Mouse (Mus musculus): ENCODE results near the gene Olfr1373.
A peak's percentile ranks its signal among the peaks of the same experiment; 100 is the strongest.

The Olfr1373 gene

DNA sequence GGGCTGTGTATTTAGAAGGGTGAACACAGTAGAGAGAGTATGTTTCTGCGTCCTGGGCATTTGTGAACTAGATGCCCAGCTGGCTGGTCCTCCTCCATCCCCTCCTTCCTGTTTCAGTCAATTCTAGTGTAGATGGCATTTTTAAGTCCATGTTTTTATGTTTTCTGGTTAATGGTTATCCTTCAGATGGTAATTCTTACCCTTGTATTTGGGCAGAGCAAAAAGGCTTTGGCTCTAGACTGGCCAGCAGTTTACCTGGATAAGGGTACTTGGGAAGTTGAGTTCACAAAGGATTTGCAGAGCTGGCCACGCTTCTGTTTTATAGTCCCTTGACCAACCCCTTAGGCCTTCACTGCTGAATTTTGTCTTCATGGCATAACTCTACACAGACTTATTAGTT lies 39.3 kb downstream of the Olfr1373 start:
- no peak for DNase-seq (ENCODE audit: low read depth)

DNA sequence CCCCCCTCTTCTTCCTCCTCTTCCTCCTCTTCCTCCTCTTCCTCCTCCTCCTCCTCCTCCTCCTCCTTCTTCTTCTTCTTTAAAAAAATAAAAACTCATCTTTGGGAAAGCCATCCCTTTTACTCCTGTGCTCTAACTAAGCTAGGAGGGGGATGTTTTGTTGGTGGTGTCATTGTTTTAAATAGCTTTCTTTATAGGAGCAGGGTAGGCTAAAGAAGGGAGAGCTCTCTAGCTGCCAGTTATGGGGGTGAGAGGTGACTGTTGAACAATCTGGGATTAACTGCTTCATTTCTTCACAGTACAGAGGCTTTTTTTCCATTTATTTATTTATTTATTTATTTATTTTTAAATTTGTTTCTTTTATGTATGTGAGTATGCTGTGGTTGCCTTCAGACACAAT lies 39.8 kb downstream of the Olfr1373 start:
- DNase-seq (ENCODE audit: low read depth), result no peak

DNA sequence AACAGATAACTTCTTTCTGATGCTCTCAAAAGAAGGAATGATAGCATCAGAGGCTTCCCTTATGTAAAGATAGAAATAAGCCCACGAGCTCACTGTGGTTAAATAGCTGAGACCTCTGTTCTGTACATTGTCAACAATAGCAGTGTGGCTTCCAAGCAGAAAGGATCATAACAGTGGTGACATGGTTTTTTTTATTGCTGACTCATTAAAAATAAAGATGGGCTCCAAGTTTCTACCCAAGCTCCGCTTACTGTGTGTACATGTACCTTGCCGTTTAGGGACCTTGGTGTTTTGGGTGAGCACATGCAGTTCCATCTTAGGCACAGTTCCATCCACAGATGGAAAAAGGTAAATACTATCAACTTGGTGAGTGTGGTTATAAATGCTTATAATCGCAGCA lies 42.4 kb downstream of the Olfr1373 start:
- DNase-seq (ENCODE audit: low read depth), result no peak

DNA sequence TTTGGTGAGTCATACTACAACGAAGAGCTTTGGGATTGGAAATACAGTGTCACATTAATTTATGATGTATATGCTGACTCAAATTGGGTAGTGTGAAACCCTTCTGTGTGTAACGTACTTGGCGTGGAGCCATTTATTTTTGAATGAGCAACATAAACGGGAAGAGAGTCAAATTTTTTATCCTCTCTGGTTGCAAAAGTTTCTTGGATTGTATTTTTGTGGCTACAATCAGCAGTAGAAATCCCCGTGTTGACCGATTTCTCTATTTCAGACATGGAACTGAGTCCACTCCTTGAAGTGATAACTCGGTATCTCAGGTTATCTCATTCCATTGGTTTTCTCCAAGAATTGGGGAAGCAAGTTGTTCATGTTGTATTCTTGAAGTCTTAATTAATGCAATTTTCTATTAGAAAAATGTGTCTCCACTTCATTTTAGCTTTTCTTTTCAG lies 45.5 kb downstream of the Olfr1373 start:
- DNase-seq (ENCODE audit: low read depth), result no peak

DNA sequence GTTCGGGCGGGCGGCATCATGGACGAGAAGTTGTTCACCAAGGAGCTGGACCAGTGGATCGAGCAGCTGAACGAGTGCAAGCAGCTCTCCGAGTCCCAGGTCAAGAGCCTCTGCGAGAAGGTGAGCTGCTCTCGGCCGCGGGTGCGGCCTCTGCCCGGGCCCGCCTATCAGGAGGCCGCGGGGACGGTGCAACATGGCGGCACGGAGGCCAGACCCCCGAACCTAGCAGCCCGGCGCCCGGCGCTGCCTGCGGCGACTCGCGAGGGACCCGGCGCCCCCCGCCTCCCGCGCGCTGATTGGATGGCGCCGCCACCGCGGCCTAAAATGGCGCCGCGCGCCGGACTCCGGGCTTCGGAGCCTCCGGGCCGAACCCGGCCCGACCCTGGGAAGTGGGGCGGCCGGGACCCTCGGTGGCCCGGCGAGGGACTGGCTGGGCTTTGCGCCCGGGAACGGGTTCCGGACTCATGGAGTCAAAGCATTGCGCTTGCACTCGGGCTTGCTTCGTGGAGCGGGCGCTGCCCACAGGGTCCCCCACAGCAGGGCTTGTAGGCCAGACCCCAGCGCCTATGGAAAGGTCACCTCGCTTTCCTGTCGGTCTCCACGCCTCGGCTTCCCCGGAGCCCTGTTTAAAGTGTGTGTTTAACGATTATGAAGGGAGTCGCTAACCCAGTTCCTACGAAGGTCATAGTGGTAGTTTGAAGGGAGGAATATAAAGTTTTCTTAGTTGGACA lies 46.1 kb downstream of the Olfr1373 start:
- no peak for DNase-seq (ENCODE audit: low read depth)

DNA sequence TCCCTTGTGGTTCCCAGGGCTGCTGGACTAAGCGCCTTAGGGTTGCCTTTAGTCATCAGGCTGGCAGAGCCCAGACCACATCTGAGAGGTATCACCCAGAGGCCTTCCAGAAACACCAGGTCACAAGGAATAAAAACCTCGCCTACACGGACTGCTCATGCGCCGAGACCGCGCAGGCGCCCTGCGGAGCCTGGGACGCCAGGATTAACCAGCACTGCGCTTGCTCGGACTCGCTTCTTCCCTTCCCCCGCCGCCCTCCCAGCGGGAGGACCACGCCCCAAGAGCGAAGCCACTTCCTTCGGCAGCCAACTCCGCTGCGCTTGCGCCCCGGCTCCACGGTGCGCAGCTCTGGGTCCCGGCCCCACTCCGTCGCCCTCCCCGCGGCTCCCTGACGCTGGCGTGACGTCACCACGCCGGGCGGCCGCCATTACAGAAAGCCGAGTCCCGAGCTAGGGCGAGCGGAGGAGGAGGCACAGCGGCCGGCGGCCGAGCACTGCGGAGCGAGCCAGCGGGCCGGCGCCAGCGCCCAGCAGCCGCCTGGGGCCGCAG lies 46.9 kb downstream of the Olfr1373 start, which contains the start of gene Ppp2ca:
TSS of gene Ppp2ca (plus strand) at position 284 of the 549 bp plus-strand sequence.
- peak; percentile 99 for DNase-seq (ENCODE audit: low read depth)

DNA sequence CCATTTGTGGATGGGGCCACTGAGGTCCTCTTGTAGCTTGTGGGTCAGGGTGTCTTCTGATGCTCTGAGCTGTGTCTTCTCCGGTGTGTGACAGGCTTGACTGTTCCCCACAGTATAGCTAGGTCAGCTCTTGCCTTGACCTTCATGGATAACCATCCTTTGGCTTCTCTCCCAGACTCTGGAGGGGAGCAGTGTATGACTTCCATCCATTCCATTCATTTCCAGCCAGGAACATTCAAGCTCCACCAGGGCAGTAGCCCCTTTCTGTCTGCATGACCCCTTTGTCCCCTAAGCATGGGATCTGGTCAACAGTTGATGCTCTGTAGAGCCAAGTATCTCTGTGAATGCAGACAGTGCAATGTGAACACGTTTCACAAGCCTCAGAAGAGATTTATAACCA lies 47.7 kb downstream of the Olfr1373 start:
- no peak for DNase-seq (ENCODE audit: low read depth)

DNA sequence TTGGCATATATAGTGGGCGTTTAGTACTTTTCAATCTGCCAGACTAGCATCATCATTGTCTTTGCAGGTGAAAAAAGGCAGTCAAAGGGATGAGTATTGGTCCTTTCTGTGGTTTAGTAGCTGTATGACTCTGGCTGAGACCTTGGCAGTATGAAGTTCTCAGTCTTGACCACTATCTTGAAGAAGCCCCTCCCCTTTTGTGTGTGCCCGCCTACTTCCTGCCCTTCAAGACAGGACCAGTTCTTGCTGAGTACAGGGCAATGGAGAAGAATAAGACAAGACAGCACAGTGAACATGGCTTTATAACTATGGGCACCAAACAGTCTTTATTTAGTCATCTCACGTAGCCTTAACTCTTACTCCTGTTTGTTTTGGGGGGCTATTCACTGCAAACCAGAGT lies 48.3 kb downstream of the Olfr1373 start:
- no peak for DNase-seq (ENCODE audit: low read depth)
